Mouse (Mus musculus): Measurements from ENCODE around the gene Tmem109.
A peak's percentile ranks its signal among the peaks of the same experiment; 100 is the strongest.

The Tmem109 gene

DNA sequence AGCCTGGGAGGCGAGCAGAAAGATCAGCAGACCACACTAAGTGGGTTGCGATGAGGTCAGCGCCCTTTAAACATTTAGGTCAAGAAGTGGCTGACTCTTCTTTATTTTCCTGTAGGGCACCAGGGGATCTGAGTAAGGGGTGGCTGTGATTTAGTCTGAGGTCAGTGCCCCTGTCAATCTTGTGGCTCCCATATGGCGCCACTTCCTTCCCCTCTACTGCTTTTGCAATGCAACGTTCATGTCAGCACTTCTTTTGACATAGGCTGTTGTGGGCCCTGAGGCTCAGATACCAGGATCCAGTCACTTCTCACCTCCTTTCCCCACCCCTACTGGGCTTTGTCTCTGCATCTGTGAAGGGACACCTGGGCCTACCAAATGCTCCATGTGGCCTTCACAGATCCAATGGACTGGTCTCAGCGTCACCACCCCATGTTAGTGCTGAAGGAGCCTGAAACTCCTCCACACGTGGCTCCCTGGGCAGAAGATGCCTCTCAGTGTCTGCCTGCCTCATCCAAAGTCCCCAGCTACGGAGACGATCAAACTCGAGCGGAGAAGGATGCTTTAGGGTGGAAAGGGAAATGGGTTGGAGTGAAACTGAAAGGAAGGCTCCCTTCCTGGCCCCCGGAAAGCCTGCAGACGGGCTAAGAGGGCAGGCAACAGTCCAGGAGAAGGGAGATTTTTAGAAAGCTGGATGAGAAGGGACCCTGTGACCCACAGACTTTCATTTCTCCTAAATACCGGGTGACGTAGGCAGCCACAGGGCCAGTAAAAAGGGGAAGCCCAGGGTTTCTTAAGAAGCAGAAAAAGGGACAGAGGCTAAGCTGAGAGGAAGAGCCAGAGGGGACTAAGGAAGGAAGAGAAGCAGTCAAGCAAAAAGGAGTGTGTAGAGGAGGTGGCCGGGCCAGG is 39.8 kb downstream of the Tmem109 start:
- peak; percentile 18 for DNase-seq (ENCODE audit: low spot score)

DNA sequence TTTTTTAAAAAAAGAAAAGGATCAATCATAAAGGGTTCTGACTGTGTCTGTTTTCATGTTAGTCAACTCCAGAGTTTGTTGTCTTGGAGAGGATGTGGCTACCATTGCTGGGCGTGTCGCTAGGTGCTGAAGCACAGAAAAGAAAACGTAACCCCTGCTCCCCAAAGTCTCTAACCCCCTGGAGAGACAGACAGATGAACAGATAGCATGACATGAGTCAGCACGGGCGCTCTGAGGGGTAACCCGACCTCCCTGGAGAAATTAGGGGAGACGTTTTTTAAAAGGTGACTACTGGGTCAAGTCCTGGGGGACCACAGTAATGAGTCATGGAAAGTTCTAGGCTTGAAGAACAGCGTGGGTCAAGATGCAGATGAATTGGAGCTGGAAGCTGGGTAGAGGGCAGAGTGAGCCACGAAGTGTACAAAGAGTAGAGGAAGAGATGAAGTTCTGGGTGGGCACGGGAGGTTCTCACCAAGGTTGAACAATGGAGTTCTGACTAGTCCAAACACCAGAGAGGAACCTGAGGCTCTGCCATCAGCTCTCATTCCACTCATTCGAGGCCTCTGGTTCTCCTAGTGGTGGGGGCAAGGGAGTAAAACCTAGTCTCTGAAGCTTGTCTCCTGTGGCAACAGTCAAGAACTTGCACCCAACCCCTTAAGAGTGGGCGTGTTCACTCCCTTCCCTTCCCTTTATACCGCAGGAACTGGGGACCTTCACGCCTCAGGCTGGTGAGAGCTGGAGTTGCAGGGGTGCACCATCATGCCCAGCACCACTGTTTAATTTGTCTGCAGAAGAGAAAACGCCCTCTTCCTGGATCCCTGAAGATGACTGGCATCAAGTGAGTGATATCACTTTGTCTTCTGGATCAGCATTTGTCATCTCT is 42.5 kb downstream of the Tmem109 start, which contains the start of gene Slc15a3:
Slc15a3 (plus strand) TSS at position 718 of the 883 bp plus-strand sequence.
- DNase-seq (ENCODE audit: low spot score) = no peak

DNA sequence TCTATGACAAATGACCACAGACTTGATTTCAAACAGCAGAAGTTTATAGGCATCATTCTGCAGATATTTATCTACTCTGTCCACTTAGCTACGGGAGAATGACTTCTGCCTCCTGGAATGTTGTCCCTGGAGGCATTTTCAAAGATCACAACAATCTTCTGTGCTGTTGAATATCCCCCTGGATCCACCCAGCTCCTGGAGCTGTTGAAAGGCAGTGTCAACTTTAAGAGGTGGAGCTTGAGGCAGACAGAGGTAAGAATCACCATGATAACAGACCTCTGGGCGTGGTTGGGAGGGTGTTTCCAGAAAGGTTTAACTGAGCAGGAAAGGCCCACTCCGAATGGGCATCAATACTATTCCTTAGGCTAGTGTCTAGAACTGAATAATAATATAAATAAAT is 46.1 kb downstream of the Tmem109 start:
- no peak for DNase-seq (ENCODE audit: low spot score)

DNA sequence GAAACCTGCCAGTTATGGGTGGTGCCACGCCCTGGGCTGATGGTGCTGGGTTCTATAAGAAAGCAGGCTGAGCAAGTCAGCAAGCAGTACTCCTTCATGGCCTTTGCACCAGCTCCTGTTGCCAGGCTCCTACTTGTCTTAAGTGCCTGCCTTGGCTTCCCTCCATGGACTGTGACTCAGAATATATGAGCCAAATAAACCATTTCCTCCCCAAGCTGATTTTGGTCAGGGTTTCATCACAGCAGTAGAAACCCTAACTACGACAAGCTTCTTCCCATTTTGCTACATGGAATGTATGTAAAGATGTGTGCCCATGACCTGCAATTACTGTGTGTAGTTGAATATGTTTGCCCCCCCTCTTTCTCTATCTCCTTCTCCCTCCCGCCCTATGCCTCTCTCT is 48.2 kb downstream of the Tmem109 start:
- no peak for DNase-seq (ENCODE audit: low spot score)

DNA sequence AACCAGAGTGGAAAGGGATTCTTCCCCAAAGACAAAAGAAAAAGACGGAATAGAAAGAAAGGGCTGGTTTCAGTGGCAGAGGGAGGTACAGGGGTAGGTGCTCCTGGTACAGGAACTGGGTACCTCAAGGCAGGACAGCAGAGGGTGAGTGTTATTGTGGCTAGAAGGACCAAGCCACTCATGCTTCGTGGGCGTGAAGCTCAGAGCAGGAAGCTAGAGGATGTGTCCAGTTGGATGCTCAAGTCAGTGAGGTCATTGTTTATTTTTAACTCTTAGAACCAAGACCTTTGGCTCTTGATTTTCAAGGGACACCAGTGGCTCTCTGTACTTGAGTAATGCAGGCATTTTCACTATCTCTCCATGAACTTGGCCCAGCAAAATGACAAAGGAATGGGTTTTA is 49.8 kb downstream of the Tmem109 start:
- no peak for DNase-seq (ENCODE audit: low spot score)

DNA sequence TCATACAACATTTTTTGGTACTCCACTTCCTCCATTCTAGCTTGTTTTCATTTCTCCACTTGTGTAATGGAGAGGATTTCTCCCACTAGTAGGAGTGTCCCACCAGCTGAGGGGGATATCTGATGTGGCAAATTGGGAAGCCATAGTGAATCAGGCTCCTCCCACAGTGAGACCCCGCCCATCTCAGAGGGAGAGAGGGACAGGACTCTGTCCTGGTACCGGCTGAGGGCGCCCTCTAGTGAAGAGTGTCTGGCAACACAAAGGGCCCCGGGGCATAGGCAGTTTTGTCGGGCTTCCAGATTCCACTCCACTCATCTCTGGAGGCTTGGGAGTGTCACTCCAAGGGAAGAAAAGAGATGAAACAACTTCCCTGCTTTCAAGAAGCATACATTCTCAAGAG is 50.4 kb downstream of the Tmem109 start:
- DNase-seq (ENCODE audit: low spot score) = no peak

DNA sequence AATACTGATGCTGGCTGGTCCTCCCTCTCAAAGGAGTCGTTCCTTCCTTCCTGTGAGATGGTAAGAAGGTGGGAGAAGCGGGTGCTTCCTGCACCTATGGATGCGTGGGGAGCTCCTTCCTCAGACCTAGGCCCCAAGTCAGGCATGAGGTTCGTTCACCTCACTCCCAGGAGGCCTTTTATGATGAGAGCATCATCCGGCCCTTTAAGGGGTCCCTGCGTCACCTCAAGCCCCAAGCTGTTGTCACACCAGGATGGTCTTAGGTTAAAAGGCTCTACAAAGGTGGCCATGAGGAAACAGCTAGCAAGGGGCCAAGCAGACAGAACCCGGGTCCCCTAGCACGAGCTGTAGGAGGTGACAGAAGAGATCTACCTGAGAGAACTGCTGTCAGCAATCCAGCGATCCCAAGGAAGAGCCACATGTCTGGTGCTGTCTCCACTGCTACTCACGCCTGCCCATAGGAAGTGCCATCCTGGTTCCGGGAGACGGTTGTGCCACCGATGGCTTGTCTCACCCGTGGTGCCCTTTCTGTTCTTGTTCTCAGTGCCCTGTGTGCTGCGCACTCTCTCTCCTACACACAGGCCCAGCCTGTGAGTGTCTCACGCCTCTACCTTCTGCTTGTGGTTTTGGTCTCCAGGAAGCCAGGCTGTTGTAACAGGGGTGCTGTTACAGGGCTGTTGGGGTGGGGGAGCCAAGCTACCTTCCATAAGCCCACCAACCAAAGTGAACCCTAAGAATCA is 52.2 kb downstream of the Tmem109 start, which contains the start of gene Cd6:
Cd6 (minus strand) TSS at position 623 of the 740 bp plus-strand sequence.
- no peak for DNase-seq (ENCODE audit: low spot score)

DNA sequence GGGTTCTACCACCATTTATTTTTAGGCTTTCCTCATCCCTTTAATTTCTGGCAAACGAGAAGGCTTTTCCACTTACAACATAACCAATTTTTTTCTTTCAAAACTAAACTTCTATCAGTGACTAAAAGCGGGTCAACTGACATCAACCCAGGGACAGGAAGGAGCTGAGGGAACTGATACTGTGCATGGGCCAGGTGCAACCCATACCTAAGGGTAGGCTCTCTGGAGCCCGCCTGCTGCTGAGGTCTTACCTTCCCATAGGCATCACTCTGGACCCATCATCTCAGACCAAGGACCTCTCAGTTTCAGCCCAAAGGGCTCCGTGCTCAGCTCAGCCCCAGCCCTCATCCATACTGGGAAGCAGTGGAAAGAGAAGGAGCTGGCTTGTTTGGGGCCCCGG is 53.5 kb downstream of the Tmem109 start:
- DNase-seq (ENCODE audit: low spot score) = no peak

DNA sequence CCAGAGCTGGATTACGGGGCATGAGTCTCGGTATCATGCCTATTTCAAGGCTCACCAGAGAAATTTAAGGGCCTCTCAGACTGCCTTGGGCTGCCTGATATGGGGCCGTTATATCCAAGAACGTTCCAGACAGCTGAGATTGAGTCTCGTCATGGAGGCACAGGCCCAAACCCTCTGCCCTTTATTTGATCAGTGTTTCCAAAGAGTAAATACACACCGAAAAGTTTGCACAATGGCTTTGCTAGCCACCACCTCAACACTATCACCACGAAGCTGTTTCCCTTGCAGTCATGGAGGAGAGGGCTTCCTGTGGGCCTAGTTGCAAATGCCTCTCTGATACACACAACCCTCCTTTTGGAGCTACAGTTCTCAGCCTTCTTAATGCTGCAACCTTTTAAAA is 57.7 kb downstream of the Tmem109 start:
- DNase-seq (ENCODE audit: low spot score) = no peak

DNA sequence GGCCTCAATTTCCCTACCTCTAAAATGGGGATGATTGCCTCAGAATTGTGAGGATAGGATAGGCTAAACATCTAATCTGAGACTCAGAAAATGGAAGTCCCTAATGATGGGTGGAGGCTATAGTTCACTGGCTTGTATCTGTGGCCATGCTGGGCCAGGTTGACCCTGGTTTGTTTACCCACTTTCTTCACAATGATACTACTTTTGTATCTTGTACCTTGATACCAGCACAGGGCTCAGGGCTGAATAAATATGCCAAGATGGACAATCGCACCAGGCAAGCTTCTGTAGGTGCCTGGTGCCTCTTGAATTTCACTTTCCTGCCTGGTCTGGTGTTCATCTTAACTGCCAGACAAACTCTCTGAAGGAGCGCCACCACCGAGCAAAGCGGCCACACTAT is 59.3 kb downstream of the Tmem109 start:
- DNase-seq (ENCODE audit: low spot score) = no peak

DNA sequence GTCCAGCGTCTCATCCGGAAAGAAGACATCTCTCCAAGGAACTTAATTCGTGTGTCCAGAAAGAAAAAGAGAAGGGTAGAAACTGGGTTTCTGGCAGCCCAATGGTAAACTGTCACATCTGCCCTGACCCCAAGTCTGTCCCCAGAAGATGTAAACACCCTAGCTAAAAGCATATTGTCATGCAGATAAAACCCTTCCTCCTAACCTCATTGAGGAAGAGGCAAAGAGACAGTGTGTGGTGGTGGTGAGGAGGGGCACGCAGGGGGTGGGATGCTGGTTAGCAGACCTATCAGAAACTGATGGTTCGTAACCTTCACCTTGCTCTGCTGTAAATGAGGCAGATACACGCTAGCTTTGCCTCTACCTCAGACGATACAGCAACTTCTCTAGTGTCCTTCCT is 60.5 kb downstream of the Tmem109 start:
- no peak for DNase-seq (ENCODE audit: low spot score)

Data from layer of hippocampus, adult 9-10 months (tissue).